Mouse (Mus musculus) bone marrow macrophage, adult 2 months (primary cell): Measurements from ENCODE around the gene Jmjd1c.

Experiments used
- CTCF ChIP-seq: IDR thresholded peaks from 2 replicates; pipeline ENCODE4 v1.5.1; 2012; ENCODE audit warnings: low read depth, mild to moderate bottlenecking, low read length, moderate library complexity
- POLR2A ChIP-seq: IDR thresholded peaks from 2 replicates; pipeline ENCODE4 v1.6.1; 2012; ENCODE audit warnings: mild to moderate bottlenecking, low read depth, low read length, borderline replicate concordance

DNA sequence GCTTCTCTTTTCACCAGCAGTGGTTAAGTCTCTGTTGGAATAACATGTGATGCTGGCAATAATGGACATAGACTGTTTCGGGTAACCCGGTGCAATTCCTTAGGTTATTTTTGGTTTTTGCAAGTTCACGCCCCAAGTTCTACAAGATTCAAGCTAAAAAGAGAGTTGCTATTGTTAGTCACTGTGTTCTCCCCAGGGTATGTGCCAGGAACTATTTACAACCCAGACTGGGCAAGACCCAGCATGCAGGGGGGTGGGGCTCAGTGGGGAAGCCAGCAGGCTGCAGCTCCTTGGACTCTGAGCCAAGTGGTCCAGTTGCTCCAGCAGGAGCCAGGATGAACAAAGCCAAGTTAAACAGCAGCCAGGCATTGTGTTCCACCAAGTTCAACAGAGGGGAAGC lies 192.0 kb downstream of the Jmjd1c start:
- TF ChIP-seq CTCF (no peak), POLR2A (no peak)
